Mouse (Mus musculus): ENCODE measurements around the gene Bsx. TPM values are rescaled to one million over a fixed set of nuclear protein-coding genes. Genes with fewer than 3 reads are reported as not detected.

Gene Bsx
- polyA plus RNA-seq (2017; shearing (Covaris generic)), result not detected

DNA sequence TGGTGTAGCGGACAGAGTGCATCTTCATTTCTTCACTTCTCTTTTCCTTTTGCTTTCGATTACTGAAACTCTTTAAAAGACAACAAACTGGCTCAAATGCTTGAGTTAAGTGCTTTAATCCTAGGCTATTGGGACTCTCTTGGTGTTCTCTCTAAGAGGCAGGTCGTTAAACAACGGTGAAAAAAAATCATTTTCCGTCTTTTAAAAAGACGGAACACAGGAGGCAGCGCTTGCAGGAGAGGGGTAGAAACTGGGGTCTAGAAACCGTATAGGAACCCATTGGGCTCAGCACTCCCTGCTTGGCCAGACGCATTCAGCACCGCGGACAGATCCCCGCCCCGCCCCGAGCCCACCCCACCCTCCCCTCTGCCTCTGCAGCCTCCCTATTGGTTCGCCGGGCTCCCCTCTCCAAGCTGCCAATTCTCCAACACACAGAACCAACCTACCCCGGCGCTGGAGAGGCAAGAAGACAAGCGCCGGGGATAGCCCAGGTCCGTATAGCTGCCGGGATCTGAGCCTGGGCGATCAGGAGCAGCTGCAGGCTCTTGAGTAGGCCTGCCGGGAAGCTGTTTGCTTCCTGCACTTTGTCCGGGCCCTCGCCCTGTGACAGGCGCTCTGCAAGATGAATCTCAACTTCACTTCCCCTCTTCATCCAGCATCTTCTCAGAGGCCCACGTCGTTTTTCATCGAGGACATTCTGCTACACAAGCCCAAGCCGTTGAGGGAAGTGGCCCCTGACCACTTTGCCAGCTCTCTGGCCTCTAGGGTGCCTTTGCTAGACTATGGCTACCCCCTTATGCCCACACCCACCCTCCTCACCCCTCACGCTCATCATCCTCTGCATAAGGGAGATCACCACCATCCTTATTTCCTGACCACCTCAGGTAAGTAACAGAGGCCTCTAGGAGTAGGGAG lies at the start of gene Bsx:
TSS of gene Bsx (plus strand) at position 572 of the 915 bp plus-strand sequence.
- no peak for ATAC-seq

DNA sequence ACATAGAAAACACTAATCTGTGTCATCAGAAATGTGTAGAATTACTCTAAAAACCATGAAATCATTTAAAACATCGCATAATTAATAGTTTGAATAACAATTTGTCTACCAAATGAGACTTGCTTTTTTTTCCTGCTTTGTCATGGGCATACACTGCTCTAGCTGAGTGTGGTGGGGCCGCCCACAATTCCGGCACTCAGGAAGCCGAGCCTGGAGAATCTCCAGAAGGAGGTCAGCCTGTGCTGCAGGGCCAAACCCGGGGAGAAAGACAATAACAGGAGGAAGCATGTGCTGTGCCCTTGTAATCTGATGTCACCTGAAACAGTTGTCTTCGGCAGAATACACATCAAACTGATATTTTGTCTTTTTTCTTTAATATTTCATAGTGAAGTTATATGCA lies 48.3 kb upstream of the Bsx start:
- no peak for ATAC-seq

DNA sequence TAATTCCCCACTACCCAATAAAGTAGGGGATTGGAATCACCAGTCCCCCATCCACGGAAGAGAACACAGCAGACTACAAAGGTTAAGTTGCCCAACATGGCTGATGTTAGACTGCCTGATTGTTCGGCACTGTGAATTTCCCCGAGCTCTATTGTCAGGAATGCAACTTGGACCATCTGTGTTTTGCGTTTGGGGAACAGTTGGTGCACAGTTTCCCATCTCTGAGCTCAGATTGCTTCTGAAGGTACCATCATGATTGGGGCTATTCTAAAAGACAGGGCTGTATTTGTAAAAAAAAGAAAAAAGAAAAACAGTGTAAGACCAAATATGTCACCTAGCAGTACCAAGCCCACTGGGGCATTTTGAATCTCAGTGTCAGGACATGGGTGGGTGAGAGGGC lies 46.6 kb upstream of the Bsx start:
- no peak for ATAC-seq

DNA sequence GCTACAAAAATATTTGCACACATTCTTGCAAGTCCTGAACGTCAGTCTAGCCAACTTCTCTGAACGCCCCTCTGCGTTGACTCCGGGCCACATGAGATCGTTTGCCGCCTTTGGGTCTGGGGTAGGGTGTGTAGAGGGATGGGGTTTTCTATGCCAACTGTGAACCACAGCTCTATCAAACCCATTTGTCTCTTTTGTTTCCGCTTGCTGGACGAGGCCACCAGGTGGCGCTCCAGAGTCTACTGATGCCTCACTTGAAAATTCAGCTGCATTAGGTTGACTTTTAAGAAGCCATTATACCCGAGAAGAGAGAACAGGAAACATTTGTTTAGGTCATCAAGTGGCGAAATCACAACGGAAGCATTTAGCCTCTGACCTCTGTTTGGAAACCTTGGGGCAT lies 39.4 kb upstream of the Bsx start:
- ATAC-seq, result peak; percentile 49

DNA sequence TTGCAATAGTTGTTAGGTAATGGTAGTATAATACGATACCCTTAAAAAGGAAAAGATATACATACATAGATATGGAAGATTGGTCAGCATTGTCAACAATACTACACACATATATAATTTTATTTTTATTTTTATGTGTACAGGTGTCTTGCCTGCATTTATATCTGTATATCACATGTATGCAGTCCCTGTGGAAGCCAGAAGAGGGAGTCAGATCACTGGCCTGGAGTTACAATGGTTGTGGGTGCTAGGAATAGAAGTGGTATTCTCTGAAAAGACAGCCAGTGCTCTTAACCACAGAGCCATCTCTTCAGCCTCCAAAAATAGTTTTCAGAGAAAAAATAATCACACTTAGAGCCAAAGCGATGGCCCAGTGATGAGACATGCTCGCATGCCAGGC lies 37.2 kb upstream of the Bsx start:
- no peak for ATAC-seq

DNA sequence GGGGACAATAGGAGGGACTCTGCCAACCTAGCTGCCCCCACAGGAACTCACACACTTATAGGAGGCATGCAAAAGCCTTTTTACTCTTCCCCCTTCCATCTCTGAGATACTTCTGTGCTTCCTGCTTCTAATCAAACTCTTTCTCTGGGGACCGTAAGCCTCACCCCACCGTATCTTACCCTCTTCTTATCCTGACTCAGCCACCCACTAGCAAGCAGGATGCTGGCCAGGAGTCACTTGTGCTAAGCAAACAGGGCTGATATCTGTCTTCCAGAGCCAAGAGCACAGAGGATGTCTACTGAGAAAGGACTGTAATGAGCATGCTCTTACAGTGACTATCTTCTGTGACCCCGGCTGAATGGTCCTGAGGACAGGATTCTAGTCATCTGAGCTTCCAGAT lies 34.3 kb upstream of the Bsx start:
- ATAC-seq, result no peak

DNA sequence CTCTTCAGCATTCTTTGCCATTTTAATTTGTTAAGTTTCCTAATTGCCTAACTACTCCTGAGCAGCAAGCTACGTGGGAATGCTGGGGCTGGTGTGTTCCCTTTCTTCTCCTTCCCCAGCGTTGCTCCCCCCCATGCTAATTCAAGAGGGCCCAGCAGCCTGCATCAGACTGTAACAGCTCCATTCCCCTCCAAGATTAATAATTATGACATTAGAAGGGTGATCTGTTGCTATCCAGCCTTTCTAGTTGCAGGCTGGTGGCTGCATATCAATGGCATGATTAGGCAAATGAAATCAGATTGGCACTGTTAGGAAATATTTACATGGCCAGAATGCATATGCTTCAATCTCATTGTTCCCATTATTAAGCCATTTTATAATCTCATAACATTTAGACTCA lies 22.4 kb upstream of the Bsx start:
- ATAC-seq, result no peak

DNA sequence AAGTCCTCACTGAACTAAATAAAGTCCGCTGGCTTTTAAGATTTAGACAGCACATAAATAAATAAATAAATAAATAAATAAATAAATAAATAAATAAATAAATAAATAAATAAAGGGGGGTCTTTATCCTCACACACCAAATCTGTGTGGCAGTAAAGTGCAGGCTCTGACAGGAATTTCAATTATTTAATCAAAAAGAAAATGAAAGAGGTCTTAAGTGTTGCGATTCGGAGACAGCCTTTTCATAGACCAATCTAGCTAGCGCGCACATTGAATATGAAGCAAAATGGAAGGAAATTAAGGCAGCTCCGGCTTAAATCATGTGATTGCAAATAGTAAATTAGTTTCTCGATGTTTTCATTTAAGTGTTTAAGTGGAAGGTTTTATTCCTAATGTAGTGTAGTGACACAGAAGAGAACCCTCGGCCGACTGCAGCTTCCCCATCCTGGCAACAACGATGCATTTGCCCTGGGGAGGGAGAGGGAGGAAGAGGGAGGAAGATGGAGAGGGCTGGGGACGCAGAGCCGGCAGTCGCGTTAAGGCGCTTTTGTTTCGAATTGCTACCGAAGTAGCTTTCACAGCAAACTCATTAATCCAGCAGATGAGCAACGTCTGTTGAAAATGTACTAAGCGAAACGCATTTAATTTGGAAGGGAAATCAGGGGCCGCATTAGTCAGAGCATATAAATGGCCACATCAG lies 15.3 kb upstream of the Bsx start:
- no peak for ATAC-seq

DNA sequence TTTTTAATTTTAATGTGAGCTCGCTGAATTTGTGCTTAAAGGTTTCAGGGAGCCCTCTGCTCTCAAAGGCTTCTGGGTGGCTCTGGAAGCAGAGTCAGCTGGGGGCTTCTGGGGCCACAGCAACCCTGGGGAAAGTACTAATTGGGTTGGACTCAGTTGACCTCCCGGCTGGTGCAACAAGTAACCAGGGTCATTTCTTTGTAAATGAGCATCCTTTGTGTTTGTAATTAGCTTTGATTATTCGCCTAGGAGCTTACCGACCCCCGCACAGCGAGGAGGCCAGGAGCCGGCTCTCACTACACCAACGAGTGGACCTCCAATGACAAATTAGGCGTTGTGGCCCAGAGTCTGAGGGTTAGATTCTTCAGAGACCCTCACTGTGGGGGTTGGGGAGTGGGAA lies 14.7 kb upstream of the Bsx start:
- ATAC-seq, result no peak

DNA sequence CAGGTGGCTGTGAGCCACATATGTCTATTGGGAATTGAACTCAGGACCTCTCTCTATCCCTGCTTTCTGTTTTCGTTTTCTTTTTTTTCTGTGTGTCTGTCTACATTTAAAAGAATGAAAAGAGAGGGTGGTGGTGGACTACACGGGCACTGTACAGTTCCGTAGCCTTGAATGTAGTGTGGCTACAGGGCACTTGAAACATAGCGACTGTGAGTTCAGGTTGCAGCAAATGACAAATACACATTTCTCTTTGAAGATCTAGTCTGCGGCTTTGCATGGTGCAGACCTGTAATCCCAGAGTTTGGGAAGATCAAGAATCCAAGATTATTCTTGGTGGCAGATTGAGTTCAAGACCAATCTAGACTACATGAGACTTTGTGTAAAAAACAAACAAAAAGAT lies 3.6 kb upstream of the Bsx start:
- no peak for ATAC-seq

DNA sequence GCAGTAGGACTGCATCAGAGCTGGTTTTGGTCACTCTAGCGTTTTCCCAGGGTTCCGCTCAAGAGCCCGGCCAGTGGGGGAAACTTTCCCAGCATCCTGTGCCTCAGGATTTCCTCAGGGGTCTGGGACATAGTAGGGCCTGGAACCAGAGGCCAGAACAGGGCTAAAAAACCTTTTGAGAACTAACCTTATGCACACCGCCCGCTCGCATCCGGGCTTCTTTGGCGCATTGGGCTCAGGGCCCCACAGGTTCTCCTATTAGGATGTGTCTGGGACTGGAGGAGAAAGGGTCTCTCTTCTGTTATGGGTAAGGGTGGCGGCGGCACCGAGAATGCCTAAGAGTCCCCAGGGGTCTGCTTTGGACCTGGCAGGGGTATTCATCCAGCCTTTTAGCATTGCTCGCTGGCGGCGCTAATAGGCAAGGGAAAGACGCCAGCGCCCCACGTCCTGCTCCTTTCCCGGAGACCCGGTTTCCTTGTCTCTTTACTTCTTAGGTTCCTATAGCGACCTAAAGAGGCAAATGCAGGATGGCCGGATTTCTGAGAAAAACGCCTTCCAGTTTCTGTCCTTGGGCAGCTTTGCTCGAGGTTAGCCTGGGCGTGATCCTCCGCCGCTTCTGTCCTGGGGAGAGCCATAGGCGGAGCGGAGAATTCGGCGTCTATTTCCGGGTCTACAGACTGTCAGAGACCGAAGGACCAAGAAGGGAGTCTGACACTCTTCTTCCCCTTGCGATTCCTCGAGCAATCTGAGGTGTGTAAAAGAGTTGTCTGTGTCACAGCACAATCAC lies 2.4 kb upstream of the Bsx start:
- ATAC-seq, result peak; percentile 41

DNA sequence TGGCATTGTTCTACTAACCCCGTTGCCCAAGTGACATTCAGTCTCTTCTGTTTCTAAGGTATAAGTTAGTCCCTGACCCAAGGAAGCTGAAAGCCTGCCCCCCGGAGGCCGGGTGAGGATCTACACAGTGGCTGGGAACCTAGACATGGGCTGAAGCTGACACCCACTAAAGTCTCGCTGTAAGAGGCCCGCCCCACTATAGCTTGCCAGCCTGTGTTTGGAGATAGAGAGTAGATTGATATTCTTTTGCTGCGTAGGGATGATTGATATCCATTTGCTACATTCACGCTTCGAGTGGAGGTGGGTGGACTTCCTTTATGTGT lies 1.8 kb upstream of the Bsx start:
- ATAC-seq, result peak; percentile 53

DNA sequence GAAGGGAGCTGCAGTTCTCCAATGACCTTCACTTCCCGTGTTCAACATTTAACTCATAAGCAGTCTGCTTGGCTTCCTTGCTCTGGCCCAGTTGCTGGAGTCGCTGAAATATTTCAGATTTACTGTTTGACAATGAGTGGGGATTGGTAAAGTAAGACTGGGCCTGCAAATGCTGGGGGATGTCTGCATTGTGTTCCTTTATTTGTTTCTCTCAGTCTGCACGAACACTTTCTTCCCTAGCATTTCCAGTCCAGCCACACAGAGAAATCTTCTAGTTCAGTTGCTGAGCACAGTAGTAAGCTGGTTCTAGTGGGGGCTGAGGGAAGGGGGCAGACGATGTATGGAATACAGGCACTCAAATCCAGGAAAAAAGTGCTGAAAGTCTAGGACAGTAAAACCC lies 1.0 kb downstream of the Bsx start:
- ATAC-seq, result no peak

DNA sequence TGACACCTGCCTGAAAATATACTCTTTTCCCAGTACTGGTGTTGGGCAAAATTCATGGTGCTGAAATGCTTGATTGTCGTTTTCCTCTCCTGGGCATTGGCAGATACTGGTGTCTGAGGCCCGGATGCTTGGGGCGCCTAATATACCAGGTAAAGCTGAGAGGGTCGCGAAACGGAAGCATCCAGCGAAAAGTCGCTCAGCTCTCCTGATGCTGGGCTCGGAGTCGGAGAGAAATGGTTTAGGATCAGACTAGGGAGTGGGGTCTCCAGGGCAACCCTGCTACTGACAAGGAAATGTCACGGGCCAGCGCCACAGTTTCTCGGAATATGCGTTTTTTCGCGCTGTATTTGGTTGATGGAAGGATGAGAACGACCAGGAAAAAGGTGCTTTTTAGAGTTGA lies 1.5 kb downstream of the Bsx start:
- no peak for ATAC-seq

DNA sequence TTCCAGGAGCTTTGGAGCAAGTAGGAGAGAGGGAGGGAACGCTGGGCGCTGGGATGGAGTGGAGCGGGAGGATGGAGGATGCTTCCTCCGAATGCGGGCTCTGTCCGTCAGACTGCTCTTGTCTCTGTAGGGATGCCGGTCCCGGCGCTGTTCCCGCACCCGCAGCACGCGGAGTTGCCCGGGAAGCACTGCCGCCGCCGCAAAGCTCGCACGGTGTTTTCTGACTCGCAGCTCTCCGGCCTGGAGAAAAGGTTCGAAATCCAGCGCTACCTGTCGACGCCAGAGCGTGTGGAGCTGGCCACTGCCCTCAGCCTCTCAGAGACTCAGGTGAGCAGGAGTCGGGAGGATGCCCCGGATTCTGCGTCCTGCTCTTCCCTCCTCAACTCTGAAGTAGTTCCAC lies 2.2 kb downstream of the Bsx start:
- ATAC-seq, result no peak

DNA sequence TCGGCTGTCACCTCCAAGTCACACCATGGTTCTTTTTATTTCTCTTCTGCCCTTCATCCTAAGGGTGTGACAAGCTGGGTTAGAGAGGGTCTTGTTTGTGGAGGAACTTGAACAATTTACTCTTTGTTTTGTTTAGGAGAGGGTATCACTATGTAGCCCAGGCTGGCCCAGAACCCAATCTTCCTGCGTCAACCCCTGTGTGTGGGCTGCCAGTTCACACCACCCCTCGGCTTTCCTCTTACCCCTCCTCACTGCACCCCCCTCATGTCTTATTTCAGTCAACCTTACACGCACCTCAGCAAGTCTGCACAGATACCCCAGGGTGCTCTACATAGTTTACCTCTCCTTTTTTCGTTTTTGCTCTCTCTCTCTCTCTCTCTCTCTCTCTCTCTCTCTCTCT lies 2.8 kb downstream of the Bsx start:
- no peak for ATAC-seq

DNA sequence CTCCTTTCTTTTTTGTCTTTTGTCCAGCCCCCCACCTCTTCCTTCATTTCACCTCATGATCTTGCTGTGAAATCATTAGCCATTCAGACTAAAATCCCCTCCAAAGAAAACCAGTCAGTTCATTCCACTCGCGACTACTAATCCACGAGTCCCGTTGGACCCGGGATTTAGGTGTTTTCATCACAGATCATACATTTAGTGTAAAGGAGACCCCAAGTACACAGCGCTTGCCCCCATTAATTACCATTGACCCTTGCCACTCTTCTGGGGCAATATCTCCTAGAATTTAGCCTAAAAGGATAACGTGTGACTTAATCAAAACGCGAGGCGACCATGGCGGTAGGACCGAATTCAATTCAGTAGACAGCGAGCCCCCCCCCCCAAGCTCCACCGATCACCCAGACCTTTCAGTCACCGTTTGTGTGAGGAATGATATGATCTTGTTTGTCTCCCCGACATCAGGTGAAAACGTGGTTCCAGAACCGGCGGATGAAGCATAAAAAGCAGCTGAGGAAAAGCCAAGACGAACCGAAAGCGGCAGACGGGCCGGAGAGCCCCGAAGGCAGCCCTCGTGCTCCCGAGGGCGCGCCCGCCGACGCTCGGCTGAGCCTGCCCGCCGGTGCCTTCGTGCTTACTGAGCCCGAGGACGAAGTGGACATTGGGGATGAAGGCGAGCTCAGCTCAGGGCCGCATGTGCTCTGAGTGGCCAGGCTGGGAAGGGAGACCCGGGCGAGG lies 3.4 kb downstream of the Bsx start:
- no peak for ATAC-seq

DNA sequence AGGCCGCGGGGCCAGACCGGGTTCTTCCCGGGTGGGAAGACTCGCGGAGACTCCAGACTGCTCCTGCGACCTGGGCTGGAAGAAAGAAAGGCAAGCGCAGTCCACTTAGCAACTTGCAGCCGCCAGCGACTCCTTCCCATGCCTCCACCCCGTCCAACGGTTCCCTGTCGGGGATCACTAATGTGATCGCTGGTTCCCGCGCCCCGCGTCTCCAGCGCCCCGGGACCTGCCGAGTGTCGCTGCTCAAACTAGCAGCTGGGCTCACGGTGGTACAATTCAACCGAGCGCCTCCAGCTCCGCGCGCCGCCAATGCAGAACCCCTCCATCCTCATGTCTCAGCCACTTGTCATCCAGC lies 3.9 kb downstream of the Bsx start:
- ATAC-seq, result no peak

DNA sequence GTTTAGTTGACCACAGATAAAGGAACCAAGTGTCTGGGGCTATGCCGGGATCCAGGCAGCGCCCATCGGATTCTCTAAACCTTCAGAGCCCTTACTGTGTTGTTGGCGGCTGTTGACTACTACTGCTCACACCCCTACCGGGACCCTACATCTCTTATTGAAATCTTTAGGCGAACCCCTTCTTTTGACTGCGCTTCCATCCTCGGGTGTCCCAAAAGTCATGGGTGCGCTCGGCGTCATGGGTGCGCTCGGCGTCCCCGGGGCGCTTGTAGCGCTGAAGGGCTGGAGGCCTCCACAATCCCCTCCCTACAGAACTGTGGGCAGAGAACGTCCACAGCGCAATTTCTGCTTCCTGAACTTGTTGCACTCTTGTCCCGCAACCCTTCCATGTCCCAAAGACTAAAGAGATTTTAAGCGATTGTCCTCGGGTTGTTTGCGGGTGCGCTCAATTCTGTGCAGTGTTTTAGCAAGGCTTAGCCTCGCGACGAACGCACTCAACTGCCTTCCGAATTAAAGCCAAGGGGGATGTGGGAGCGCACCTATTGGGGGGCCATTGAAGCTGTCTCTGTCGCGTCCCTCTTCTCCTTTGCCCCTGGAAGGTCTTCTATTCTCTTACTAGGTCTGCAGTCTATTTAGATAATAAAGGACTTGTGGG lies 4.5 kb downstream of the Bsx start:
- ATAC-seq, result no peak

DNA sequence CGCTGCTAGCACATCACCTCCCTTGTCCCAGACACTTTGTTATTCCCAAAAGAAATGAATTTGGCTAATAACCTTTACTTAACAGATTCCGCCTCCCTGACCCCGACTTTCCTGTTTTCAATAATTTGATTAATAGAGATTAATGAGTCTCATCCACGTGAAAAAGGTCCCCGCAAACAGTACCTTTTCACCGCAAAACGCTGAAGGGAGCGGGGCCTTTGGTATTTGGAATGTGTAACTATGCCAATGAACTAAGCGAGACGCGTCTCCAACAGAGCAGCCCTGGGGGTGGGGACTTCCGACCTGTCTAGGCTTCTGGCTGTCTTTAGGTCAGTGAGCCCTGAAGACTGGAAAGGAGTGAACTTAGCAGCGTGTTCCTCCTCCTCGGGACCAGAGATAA lies 5.1 kb downstream of the Bsx start:
- ATAC-seq, result no peak

DNA sequence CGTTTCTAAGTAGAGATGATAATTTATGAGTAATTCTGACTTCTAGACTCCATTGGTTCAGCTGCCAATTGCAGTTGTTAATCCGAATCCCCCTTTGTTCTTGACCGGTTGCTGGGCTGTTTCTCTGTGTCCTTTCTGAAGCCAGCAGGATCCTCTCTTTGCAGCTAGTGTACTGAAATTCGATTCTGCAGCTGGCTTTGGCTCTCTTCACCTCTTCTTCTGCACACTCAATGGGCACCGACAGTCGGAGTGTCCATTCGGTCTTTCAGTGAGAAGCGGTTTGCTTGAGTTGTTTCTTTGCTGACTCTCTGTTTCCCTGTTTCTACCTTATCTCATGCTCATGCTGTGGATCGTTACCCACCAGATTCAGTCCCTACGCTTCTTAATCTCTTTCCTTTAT lies 11.7 kb downstream of the Bsx start:
- no peak for ATAC-seq

DNA sequence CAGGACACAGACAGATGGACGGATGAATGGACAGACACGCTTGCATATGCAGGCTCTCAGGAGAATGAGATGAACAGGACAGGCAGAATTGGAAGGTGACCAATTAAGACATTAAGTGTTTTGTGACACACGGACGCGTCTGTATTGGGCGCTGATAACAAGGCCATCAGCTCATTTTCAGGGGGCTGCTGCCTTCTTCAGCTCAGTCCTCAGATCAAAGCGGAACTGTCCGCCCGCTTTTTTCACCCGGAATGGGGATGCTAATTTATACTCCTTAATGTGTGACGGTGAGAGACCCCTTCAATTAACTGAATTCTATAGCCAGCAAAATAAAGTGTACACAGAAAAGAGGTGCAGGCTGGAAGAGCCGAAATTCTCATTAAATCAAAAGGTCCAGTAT lies 15.5 kb downstream of the Bsx start:
- ATAC-seq, result no peak

DNA sequence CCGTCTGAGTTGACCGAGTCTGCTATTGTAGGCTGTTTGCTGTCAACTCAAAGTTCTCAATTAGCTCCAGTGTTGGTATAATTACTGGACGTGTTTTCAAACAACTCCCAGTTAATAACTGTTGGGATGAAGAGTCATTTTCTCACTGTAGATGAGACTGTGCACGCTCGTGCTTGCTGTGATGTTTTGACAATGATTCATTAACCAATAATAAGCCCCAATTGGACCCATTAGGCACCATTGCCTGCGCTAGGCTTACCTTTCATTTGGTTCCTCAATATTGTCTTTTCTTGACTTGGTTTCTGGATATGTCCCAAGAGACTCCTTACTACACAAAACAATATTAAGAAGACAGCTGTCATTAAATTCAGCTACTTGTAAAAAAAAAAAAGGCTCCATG lies 18.5 kb downstream of the Bsx start:
- ATAC-seq, result no peak

Measured in CD4-positive, CD25-positive, alpha-beta regulatory T cell, adult 4 months (primary cell).